Mouse (Mus musculus) thymus, adult 2 months (tissue): ENCODE results near the gene Ppp1r11. TPM values are rescaled to one million over a fixed set of nuclear protein-coding genes. Genes with fewer than 3 reads are reported as not detected.
A peak's percentile ranks its signal among the peaks of the same experiment; 100 is the strongest.

ENCODE experiments used
- DNase-seq: peaks from one replicate; pipeline ENCODE4 v3.0.0; 2021
- H3K27ac ChIP-seq: fragments of 200-500 bp; 2 replicates; pipeline ENCODE4 v1.5.1; 2012; ENCODE audit warnings: low read length, control low read depth; ENCODE audit not compliant: control insufficient read depth, insufficient read depth
- H3K27me3 ChIP-seq: fragments of 200-500 bp; 2 replicates; pipeline ENCODE4 v1.6.1; 2012; ENCODE audit warnings: mild to moderate bottlenecking, low read length, moderate library complexity, mixed read lengths; ENCODE audit not compliant: control insufficient read depth, insufficient read depth
- H3K36me3 ChIP-seq: fragments of 200-500 bp; 2 replicates; pipeline ENCODE4 v1.6.1; 2012; ENCODE audit warnings: mild to moderate bottlenecking, low read length, moderate library complexity; ENCODE audit not compliant: control insufficient read depth, insufficient read depth
- H3K4me1 ChIP-seq: fragments of 200-500 bp; replicated peaks from 2 replicates; pipeline ENCODE4 v1.6.1; 2012; ENCODE audit warnings: low read length; ENCODE audit not compliant: control insufficient read depth, insufficient read depth
- H3K4me3 ChIP-seq: fragments of 200-500 bp; 2 replicates; pipeline ENCODE4 v1.5.1; 2012; ENCODE audit warnings: mild to moderate bottlenecking, low read length, control low read depth, moderate library complexity; ENCODE audit not compliant: control insufficient read depth, insufficient read depth
- CTCF ChIP-seq: fragments of 200-500 bp; IDR thresholded peaks from 2 replicates; pipeline ENCODE4 v1.5.1; 2012; ENCODE audit warnings: mild to moderate bottlenecking, control low read depth, low read length, moderate library complexity, borderline replicate concordance; ENCODE audit not compliant: control insufficient read depth, poor library complexity, insufficient read depth; ENCODE audit errors: extremely low read depth
- POLR2A ChIP-seq: fragments of 200-500 bp; IDR thresholded peaks from 2 replicates; pipeline ENCODE4 v1.6.1; 2012; ENCODE audit warnings: mild to moderate bottlenecking, low read length, control low read depth, moderate library complexity; ENCODE audit not compliant: control insufficient read depth, poor library complexity, insufficient read depth; ENCODE audit errors: extremely low read depth
- WGBS: fragments of 180-500 bp; shearing (Covaris S2); methylation state at CpG from one replicate; pipeline ENCODE4 v1.1.7; 2018; 5-methylcytosine and 5-hydroxymethylcytosine counted together
- polyA plus RNA-seq: library from polyadenylated mRNA; depleted of rRNA; stranded (reverse); fragments of >200 nt; gene quantifications from 2 replicates; pipeline ENCODE4 v1.2.3, GENCODE M21; 2012; rRNA removed

Ppp1r11 gene
- polyA plus RNA-seq, result 61.5 and 82.3 TPM in 2 replicates

DNA sequence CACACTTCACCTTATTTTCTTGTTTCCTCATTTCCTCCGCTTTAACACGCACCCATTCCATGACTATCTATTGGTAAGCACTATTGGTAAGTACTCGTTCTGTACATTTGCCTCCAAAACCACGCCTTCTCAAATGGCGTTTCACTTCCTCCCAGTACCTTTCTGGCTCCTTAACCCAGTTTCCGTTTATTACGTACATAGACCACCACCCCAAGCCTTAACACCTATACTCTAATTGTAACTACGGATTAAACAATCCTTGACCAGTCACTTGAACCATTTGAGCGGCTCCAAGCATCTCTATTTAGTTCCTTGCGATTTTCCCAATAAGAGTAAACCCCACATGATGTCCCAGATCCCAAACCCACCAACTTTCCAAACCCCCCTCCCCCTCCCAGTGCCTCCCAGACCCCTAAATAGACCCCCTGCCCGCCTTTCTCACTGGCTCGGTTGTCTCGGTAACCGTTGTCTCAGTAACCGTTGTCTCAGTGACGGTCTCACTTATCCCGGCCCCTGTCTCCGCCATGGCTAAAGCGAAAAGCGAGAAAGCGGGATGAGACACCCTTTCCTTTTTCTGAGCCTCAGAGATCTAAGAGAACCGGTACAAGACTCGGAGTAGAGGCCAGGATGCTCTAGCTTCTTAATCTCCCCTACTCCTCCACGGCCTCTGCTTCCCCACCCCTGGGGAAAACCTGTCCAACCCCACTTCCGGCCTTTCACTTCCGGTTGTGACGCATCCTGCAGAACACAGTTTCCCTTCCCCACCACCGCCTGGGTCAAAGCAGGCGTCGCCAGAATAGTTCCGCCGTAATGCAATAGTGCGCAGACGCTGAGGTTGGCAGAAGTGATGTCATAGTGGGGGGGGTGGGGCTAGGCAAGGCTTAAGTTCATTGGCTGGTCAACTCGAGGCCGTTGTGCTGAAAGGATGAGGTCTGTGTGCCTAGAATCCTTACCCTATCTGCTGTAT, at the start of gene Ppp1r11:
TSS of gene Ppp1r11 (minus strand) at position 761 of the 967 bp plus-strand sequence.
- TF ChIP-seq POLR2A (peak; percentile 57), CTCF (no peak; the same call in 1 of the 2 replicates)
- peak; percentile 94 for DNase-seq
- under 1% methylated on average over 36 of the region's 36 CpGs for WGBS
- H3K36me3 ChIP-seq, result peaks cover 12% of the 10 kb centered on the region
- H3K4me3 ChIP-seq, result peak within 1 kb of the TSS; percentile 73
- peaks cover 7% of the 10 kb centered on the region for H3K4me1 ChIP-seq
- H3K27ac ChIP-seq, result peak within 1 kb of the TSS; percentile 75
- H3K27me3 ChIP-seq, result peaks cover 4% of the 10 kb centered on the region; the same call in 1 of the 2 replicates

DNA sequence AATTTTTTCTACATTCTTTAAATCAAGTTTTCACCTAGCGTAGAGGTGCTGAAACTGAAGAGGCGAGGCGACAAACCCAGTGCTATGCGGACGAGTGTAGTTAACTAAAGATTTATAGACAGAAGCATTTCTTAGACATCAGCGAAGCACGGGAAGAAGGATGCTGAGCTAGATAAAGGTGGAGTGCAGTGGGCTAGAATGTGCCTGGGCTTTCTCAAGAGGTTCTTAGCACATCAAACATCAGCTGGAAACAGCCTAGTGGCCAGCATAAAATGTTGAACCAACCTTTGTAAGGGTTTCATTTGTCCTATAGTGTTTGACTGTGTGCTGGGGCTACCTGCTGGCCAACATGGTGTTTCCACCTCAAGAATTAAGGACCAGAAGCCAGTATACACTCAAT, 49.3 kb upstream of the Ppp1r11 start, which contains the start of gene Zfp57:
TSS of gene Zfp57 (plus strand) at position 301 of the 400 bp plus-strand sequence.
- Histone ChIP-seq H3K36me3 (no peaks in the 10 kb centered on the region), H3K4me3 (no peak within 1 kb of the TSS), H3K27me3 (peaks cover 7% of the 10 kb centered on the region; the same call in 1 of the 2 replicates), H3K4me1 (peaks cover 5% of the 10 kb centered on the region), H3K27ac (no peak within 1 kb of the TSS)
- TF ChIP-seq POLR2A (no peak), CTCF (no peak)
- no peak for DNase-seq
- 97% methylated on average over 7 of the region's 7 CpGs for WGBS

DNA sequence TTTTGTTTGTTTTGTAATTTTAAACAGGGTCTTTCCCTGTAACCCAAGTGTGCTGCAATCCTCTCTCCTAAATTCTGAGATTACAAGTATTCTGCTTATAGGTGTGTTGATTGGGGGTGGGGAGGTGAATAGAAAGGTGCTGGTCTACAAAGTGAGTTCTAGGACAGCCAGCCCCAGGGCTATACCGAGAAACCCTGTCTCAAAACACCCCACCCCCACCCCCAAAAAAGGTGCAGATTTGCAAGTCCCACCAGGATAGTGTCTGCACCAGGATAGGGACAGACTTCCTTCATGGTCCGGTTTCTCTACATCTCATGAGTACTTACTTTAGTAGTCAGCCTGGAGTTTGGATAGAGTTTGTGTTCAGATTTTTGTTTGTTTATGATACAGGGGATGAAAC, 46.9 kb upstream of the Ppp1r11 start:
- no peak overlapping the region for H3K4me3 ChIP-seq
- H3K27me3 ChIP-seq, result peaks cover 7% of the 10 kb centered on the region; the same call in 1 of the 2 replicates
- TF ChIP-seq CTCF (no peak), POLR2A (no peak)
- H3K27ac ChIP-seq, result no peak overlapping the region
- peaks cover 5% of the 10 kb centered on the region for H3K4me1 ChIP-seq
- no peak for DNase-seq
- no peaks in the 10 kb centered on the region for H3K36me3 ChIP-seq
- 98% methylated on average over 2 of the region's 2 CpGs for WGBS

- DNase-seq, result peak; percentile 72
- WGBS, result 36% methylated on average over 7 of the region's 7 CpGs
- H3K27me3 ChIP-seq, result no peaks in the 10 kb centered on the region
- H3K4me1 ChIP-seq, result no peaks in the 10 kb centered on the region
- H3K36me3 ChIP-seq, result no peaks in the 10 kb centered on the region
- TF ChIP-seq POLR2A (no peak), CTCF (no peak)
- H3K4me3 ChIP-seq, result no peak overlapping the region
- no peak overlapping the region for H3K27ac ChIP-seq
Measured at GRCm38 (mm10) chr17:36997033-36997735, 45.6 kb upstream of the Ppp1r11 start.

DNA sequence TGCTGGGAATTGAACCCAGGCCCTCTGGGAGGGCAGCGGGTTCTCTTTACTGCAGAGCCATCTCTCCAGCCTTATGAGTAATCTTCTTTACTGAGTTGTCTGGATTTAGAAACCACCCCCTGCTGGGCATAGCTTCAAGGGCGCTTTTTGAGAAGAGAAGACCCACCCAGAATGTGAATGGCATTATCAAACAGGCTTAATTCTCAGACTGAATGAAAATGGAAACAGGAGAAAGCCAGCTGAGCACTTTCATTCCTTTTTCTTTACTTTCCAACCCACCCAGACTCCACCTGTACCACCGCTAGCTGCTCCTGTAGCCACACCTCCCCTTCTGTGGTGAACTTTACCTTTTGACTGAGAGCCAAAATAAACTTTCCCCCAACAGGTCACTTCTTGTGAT, 43.9 kb upstream of the Ppp1r11 start:
- WGBS, result 86% methylated on average over 3 of the region's 3 CpGs
- Histone ChIP-seq H3K4me1 (no peaks in the 10 kb centered on the region), H3K27ac (no peak overlapping the region), H3K4me3 (no peak overlapping the region), H3K27me3 (no peaks in the 10 kb centered on the region), H3K36me3 (no peaks in the 10 kb centered on the region)
- TF ChIP-seq CTCF (no peak), POLR2A (no peak)
- DNase-seq, result no peak

- H3K4me3 ChIP-seq, result no peak overlapping the region
- no peaks in the 10 kb centered on the region for H3K27me3 ChIP-seq
- H3K36me3 ChIP-seq, result no peaks in the 10 kb centered on the region
- WGBS, result 81% methylated on average over 2 of the region's 2 CpGs
- TF ChIP-seq POLR2A (no peak), CTCF (no peak)
- H3K4me1 ChIP-seq, result no peaks in the 10 kb centered on the region
- H3K27ac ChIP-seq, result no peak overlapping the region
- DNase-seq, result no peak
Measured at GRCm38 (mm10) chr17:36994528-36994927, 43.0 kb upstream of the Ppp1r11 start.
